Mouse (Mus musculus) midbrain, postnatal 0 days (tissue): ENCODE data around the gene Zranb2. TPM values are rescaled to one million over a fixed set of nuclear protein-coding genes. Genes with fewer than 3 reads are reported as not detected.
A peak's percentile ranks its signal among the peaks of the same experiment; 100 is the strongest.

Experiments
- ATAC-seq: fragments of 200-750 bp; cut with Nextera tagmentation; 2 replicates; pipeline ENCODE4 v1.8.0; 2017; ENCODE audit warnings: moderate number of reproducible peaks, mild to moderate bottlenecking, moderate TSS enrichment, moderate library complexity; ENCODE audit not compliant: low FRiP score
- DNase-seq: peaks from one replicate; pipeline ENCODE4 v3.0.0-alpha.2; 2015; ENCODE audit warnings: low spot score
- H3K27ac ChIP-seq: fragments of 300-500 bp; sonication (generic); 2 replicates; pipeline ENCODE4 v1.5.1; 2014; ENCODE audit warnings: low read depth, mild to moderate bottlenecking, low read length, mixed read lengths
- H3K27me3 ChIP-seq: fragments of 300-500 bp; sonication (generic); 2 replicates; pipeline ENCODE4 v1.6.1; 2014; ENCODE audit warnings: low read length, control low read depth, mixed read lengths; ENCODE audit not compliant: insufficient read depth
- H3K36me3 ChIP-seq: fragments of 300-500 bp; sonication (generic); 2 replicates; pipeline ENCODE4 v1.6.1; 2014; ENCODE audit warnings: low read length, control low read depth, mixed read lengths; ENCODE audit not compliant: insufficient read depth
- H3K4me1 ChIP-seq: fragments of 300-500 bp; sonication (generic); 2 replicates; pipeline ENCODE4 v1.6.1; 2014; ENCODE audit warnings: mild to moderate bottlenecking, control low read depth, antibody characterized with exemption, low read length, mixed read lengths; ENCODE audit not compliant: insufficient read depth
- H3K4me2 ChIP-seq: fragments of 300-500 bp; sonication (generic); 2 replicates; pipeline ENCODE4 v1.6.1; 2014; ENCODE audit warnings: low read depth, mild to moderate bottlenecking, low read length, mixed read lengths; ENCODE audit not compliant: poor library complexity, severe bottlenecking
- H3K4me3 ChIP-seq: fragments of 300-500 bp; sonication (generic); 2 replicates; pipeline ENCODE4 v1.5.1; 2014; ENCODE audit warnings: low read depth, mild to moderate bottlenecking, low read length, moderate library complexity
- H3K9ac ChIP-seq: fragments of 300-500 bp; sonication (generic); replicated peaks from 2 replicates; pipeline ENCODE4 v1.6.1; 2014; ENCODE audit warnings: mild to moderate bottlenecking, low read length, moderate library complexity, mixed read lengths; ENCODE audit not compliant: poor library complexity, severe bottlenecking
- H3K9me3 ChIP-seq: fragments of 300-500 bp; sonication (generic); 2 replicates; pipeline ENCODE4 v1.6.1; 2016; ENCODE audit warnings: low read length, control low read depth
- CTCF ChIP-seq: IDR thresholded peaks from 2 replicates; pipeline ENCODE4 v1.5.1; 2016; ENCODE audit warnings: antibody characterized with exemption, mild to moderate bottlenecking
- WGBS: fragments of 180-500 bp; shearing (Covaris S2); extraction: QIAGEN DNeasy Blood & Tissue Kit; methylation state at CpG from one replicate; pipeline ENCODE4 v1.1.7; 2014; 5-methylcytosine and 5-hydroxymethylcytosine counted together
- polyA plus RNA-seq: library from polyadenylated mRNA; unstranded; fragments of >200 nt; fragmentation: Nextera tagmentation; extraction: Ambion mirVana; gene quantifications from 2 replicates; pipeline ENCODE4 v1.2.1, GENCODE M21; 2015
- total RNA-seq: library from RNA; depleted of rRNA; stranded (reverse); fragments of >200 nt; gene quantifications from 2 replicates; pipeline ENCODE4 v1.2.3, GENCODE M21; 2014

The Zranb2 gene
- total and polyA plus RNA-seq, 2 experiments from 2014 or later: 68.7 to 103 TPM

- Histone ChIP-seq H3K4me1 (no peaks in the 10 kb centered on the region), H3K4me3 (no peak overlapping the region), H3K27ac (no peak overlapping the region), H3K9me3 (no peaks in the 10 kb centered on the region), H3K27me3 (peaks cover 19% of the 10 kb centered on the region), H3K4me2 (no peak overlapping the region), H3K9ac (no peak overlapping the region), H3K36me3 (no peaks in the 10 kb centered on the region)
- DNase-seq (peak; percentile 88), ATAC-seq (no peak)
- WGBS: 7% methylated on average over 2 of the region's 2 CpGs
- peak; percentile 83 for TF ChIP-seq CTCF
Observed at GRCm38 (mm10) chr3:157565196-157565595, 31.2 kb downstream of the Zranb2 start.

DNA sequence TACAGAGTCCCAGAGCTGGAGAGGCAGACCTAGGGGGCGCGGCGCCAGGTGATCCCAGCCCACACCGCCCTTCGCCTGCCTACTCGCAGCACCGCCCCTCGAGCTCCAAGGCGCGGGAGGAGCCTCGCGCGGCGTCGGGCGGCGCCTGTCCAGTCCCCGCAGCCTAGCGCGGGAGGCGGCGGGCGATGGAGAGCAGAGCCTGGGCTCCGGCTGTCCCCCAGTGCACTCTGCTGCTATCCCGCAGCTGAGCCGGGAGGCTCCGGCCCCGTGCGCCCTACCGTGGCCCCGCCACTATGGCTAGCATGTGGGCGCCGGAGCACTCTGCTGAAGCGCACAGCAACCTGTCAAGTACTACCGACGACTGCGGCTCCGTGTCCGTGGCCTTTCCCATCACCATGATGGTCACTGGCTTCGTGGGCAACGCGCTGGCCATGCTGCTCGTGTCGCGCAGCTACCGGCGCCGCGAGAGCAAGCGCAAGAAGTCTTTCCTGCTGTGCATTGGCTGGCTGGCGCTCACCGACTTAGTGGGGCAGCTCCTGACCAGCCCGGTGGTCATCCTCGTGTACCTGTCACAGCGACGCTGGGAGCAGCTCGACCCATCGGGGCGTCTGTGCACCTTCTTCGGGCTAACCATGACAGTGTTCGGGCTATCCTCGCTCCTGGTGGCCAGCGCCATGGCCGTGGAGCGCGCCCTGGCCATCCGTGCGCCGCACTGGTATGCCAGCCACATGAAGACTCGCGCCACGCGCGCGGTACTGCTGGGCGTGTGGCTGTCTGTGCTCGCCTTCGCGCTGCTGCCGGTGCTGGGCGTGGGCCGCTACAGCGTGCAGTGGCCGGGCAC is 33.0 kb downstream of the Zranb2 start, which contains the start of gene Ptger3:
Ptger3 (plus strand) TSS at position 168 of the 841 bp plus-strand sequence.
- 1% methylated on average over 74 of the region's 84 CpGs for WGBS
- H3K27me3 ChIP-seq: peaks cover 19% of the 10 kb centered on the region
- H3K4me1 ChIP-seq: no peaks in the 10 kb centered on the region
- no peaks in the 10 kb centered on the region for H3K36me3 ChIP-seq
- peak; percentile 79 for ATAC-seq
- H3K4me3 ChIP-seq: peak within 1 kb of the TSS; percentile 55
- DNase-seq: peak; percentile 19
- no peak for TF ChIP-seq CTCF
- no peak within 1 kb of the TSS for H3K27ac ChIP-seq
- H3K9me3 ChIP-seq: no peaks in the 10 kb centered on the region
- peak within 1 kb of the TSS; percentile 34 for H3K9ac ChIP-seq
- peak within 1 kb of the TSS; percentile 91 for H3K4me2 ChIP-seq

GRCm38 (mm10) chr3:157567566-157568132 is 33.7 kb downstream of the Zranb2 start:
- Histone ChIP-seq H3K27ac (no peak overlapping the region), H3K27me3 (peaks cover 19% of the 10 kb centered on the region), H3K36me3 (no peaks in the 10 kb centered on the region), H3K4me1 (no peaks in the 10 kb centered on the region), H3K4me2 (peak overlapping the region; percentile 91), H3K9me3 (no peaks in the 10 kb centered on the region), H3K9ac (peak overlapping the region; percentile 34; the same call in 1 of the 2 replicates), H3K4me3 (peak overlapping the region; percentile 55)
- TF ChIP-seq CTCF: no peak
- 4% methylated on average over 32 of the region's 34 CpGs for WGBS
- ATAC-seq (peak; percentile 32; the same call in 1 of the 2 replicates), DNase-seq (no peak)

DNA sequence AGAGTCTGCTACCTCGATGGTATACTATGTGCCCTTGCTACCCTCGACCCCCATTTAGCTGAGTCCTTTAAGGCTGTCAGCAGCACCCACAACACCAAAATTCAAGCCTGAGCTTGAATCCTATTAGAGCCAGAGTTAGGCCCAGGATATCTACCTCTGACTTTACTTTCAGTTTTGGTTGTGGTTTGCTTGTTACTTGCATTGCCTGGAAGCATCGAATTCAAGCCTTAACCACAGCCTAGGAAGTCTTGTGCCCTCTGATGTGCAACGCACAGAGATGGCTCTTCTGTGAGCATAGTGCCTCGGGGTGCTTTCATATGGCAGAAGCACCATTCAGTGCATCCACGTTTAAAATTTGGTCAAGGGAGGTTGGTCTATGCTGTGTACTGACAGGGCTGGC is 38.1 kb downstream of the Zranb2 start:
- no peak for TF ChIP-seq CTCF
- peaks cover 14% of the 10 kb centered on the region for H3K27me3 ChIP-seq
- no peak overlapping the region for H3K9ac ChIP-seq
- no peak overlapping the region for H3K4me2 ChIP-seq
- H3K4me3 ChIP-seq: no peak overlapping the region
- no peaks in the 10 kb centered on the region for H3K4me1 ChIP-seq
- ATAC-seq: no peak
- 77% methylated on average over 6 of the region's 6 CpGs for WGBS
- no peak overlapping the region for H3K27ac ChIP-seq
- H3K9me3 ChIP-seq: no peaks in the 10 kb centered on the region
- no peaks in the 10 kb centered on the region for H3K36me3 ChIP-seq
- DNase-seq: no peak

- Histone ChIP-seq H3K27ac (no peak overlapping the region), H3K4me1 (no peaks in the 10 kb centered on the region), H3K36me3 (no peaks in the 10 kb centered on the region), H3K4me3 (no peak overlapping the region), H3K4me2 (no peak overlapping the region), H3K9ac (no peak overlapping the region), H3K9me3 (no peaks in the 10 kb centered on the region), H3K27me3 (no peaks in the 10 kb centered on the region)
- ATAC-seq (no peak), DNase-seq (no peak)
- 82% methylated on average over 9 of the region's 9 CpGs for WGBS
- no peak for TF ChIP-seq CTCF
Observed at GRCm38 (mm10) chr3:157575441-157576342, 41.7 kb downstream of the Zranb2 start.
